Comparison of ENCODE assay signal across 33 mouse cellular contexts in genomic region chr11:104646173-104646572, GRCm38 (mm10). TPM values are rescaled to one million over a fixed set of nuclear protein-coding genes. Genes with fewer than 3 reads are reported as not detected.
DNase-seq lines count a peak whose midpoint lies in the region; ATAC-seq and TF ChIP-seq lines count a peak whose summit lies in the region.
"Had no signal": no experiment of that assay in that cellular context is flagged by ENCODE, and none has a peak within 500 bp of the region (broad histone marks: within the 10 kb centered on the region; RNA-seq: fewer than 3 reads in every experiment).

No protein-coding gene starts in this region.

- WGBS in liver, embryonic 11.5 days, result 80% methylated on average over 4 of the region's 4 CpGs
- 52% methylated on average over 4 of the region's 4 CpGs for WGBS in liver, embryonic 12.5 days (ENCODE audit: insufficient replicate concordance)
- 72% methylated on average over 4 of the region's 4 CpGs for whole genome bisulfite sequencing in liver, postnatal 0 days (ENCODE audit: insufficient replicate concordance)

- H3K27ac ChIP-seq in liver, embryonic 11.5 days (ENCODE audit: low read depth, low read length), result no peak overlapping the region
- H3K27ac ChIP-seq in liver, embryonic 12.5 days, result no peak overlapping the region
- H3K27ac ChIP-seq in liver, postnatal 0 days (ENCODE audit: low read depth), result 0 out of 2 replicates have a peak overlapping the region, but pooled peaks have one; percentile 63
- H3K27ac ChIP-seq: forebrain, embryonic 13.5 days; hindbrain, embryonic 15.5 days; midbrain, embryonic 12.5 days; neural tube, embryonic 13.5 days had no signal

- ATAC-seq in liver, embryonic 11.5 days (replicated peaks; ENCODE audit: low FRiP score), result peak; percentile 36; the same call in 1 of the 2 replicates
- ATAC-seq in liver, embryonic 12.5 days, result no peak
- no peak for ATAC-seq in liver, postnatal 0 days
- ATAC-seq: forebrain, embryonic 13.5 days; inflammation-experienced regulatory T-cells, adult 6 months had no signal

- no peak overlapping the region for H3K4me3 ChIP-seq in liver, embryonic 11.5 days (ENCODE audit: low read depth, low read length)
- no peak overlapping the region for H3K4me3 ChIP-seq in liver, embryonic 12.5 days
- H3K4me3 ChIP-seq in liver, postnatal 0 days (ENCODE audit: low read depth, low read length), result no peak overlapping the region
- H3K4me3 ChIP-seq: forebrain, embryonic 13.5 days; hindbrain, embryonic 10.5 days; hindbrain, embryonic 15.5 days; midbrain, embryonic 12.5 days; myocyte; neural tube, embryonic 13.5 days had no signal

- no peak for TF ChIP-seq EP300 in liver, postnatal 0 days (IDR thresholded peaks at IDR 0.05; ENCODE audit: low read depth)

- no peak overlapping the region for H3K9ac ChIP-seq in liver, embryonic 11.5 days (ENCODE audit: low read depth, low read length)
- no peak overlapping the region for H3K9ac ChIP-seq in liver, embryonic 12.5 days
- H3K9ac ChIP-seq in liver, postnatal 0 days (replicated peaks), result no peak overlapping the region
- H3K9ac ChIP-seq: forebrain, embryonic 13.5 days; hindbrain, embryonic 15.5 days; midbrain, embryonic 12.5 days; neural tube, embryonic 13.5 days had no signal

- DNase-seq in liver, embryonic 11.5 days (ENCODE audit: low spot score), result no peak
- DNase-seq in B cell, adult 2 months, result peak; percentile 33 to 42
- DNase-seq in ES-CJ7 (ENCODE audit: low read depth, low spot score), result peak; percentile 48
- no peak for DNase-seq in liver, postnatal 0 days
- no peak for DNase-seq in embryo, embryonic 9.5 days (ENCODE audit: extremely low spot score)
- DNase-seq: adrenal gland, postnatal 14 days; cerebellum, adult 11-12 months; cerebellum, adult 9-11 months; embryo, embryonic 11 days; gastrocnemius, postnatal 25 days; heart, adult 18-20 months; heart, postnatal 14 days; kidney, adult 11 months; layer of hippocampus, adult 9-11 months; lung, adult 2 months; right cerebral cortex, postnatal 4 days had no signal

- H3K36me3 ChIP-seq in liver, embryonic 11.5 days (ENCODE audit: control insufficient read depth, insufficient read depth, low read length), result no peaks in the 10 kb centered on the region
- H3K36me3 ChIP-seq in liver, embryonic 12.5 days, result no peaks in the 10 kb centered on the region
- H3K36me3 ChIP-seq in liver, postnatal 0 days (replicated peaks; ENCODE audit: insufficient read depth, low read length), result no peaks in the 10 kb centered on the region
- H3K36me3 ChIP-seq: hindbrain, embryonic 10.5 days; hindbrain, embryonic 15.5 days; midbrain, embryonic 12.5 days; neural tube, embryonic 13.5 days had no signal

- TF ChIP-seq CTCF in liver, postnatal 0 days (IDR thresholded peaks at IDR 0.05; ENCODE audit: low read depth), result no peak

- no peaks in the 10 kb centered on the region for H3K27me3 ChIP-seq in liver, embryonic 11.5 days (replicated peaks; ENCODE audit: control insufficient read depth, insufficient read depth, low read length)
- no peaks in the 10 kb centered on the region; the same call in 1 of the 2 replicates for H3K27me3 ChIP-seq in liver, embryonic 12.5 days (replicated peaks)
- H3K27me3 ChIP-seq in liver, postnatal 0 days (ENCODE audit: insufficient read depth, low read length), result no peaks in the 10 kb centered on the region
- H3K27me3 ChIP-seq: CH12.LX; forebrain, embryonic 13.5 days; hindbrain, embryonic 15.5 days; midbrain, embryonic 12.5 days; neural tube, embryonic 13.5 days had no signal

- no peaks in the 10 kb centered on the region for H3K9me3 ChIP-seq in liver, embryonic 11.5 days (ENCODE audit: control insufficient read depth, low read length)
- no peaks in the 10 kb centered on the region for H3K9me3 ChIP-seq in liver, embryonic 12.5 days (replicated peaks)
- no peaks in the 10 kb centered on the region for H3K9me3 ChIP-seq in liver, postnatal 0 days (ENCODE audit: low read length)
- H3K9me3 ChIP-seq: forebrain, embryonic 13.5 days; hindbrain, embryonic 10.5 days; hindbrain, embryonic 15.5 days; midbrain, embryonic 12.5 days; neural tube, embryonic 13.5 days had no signal

- H3K4me2 ChIP-seq in liver, embryonic 11.5 days, result no peak overlapping the region
- H3K4me2 ChIP-seq in liver, embryonic 12.5 days, result no peak overlapping the region
- H3K4me2 ChIP-seq in liver, postnatal 0 days (ENCODE audit: low read depth, low read length), result 0 out of 2 replicates have a peak overlapping the region, but pooled peaks have one; percentile 20
- H3K4me2 ChIP-seq: forebrain, embryonic 13.5 days; hindbrain, embryonic 15.5 days; midbrain, embryonic 12.5 days; neural tube, embryonic 13.5 days had no signal

- H3K4me1 ChIP-seq in liver, embryonic 11.5 days (replicated peaks; ENCODE audit: control insufficient read depth, insufficient read depth, low read length), result no peaks in the 10 kb centered on the region
- no peaks in the 10 kb centered on the region for H3K4me1 ChIP-seq in liver, embryonic 12.5 days
- 0 out of 2 replicates have a peak, but pooled peaks cover 2% of the 10 kb centered on the region for H3K4me1 ChIP-seq in liver, postnatal 0 days (ENCODE audit: insufficient read depth)
- H3K4me1 ChIP-seq: forebrain, embryonic 13.5 days; hindbrain, embryonic 15.5 days; midbrain, embryonic 12.5 days; neural tube, embryonic 13.5 days had no signal

RNA-seq across cellular contexts. Expression of gene Itgb3, which starts 38.4 kb away (rescaled TPM):
- polyA plus RNA-seq in liver, embryonic 11.5 days (2014; fragmentation: Nextera tagmentation; extraction: Ambion mirVana), result 16.2 and 16.4 TPM in 2 replicates
- polyA plus RNA-seq in liver, embryonic 12.5 days (2016; fragmentation: Nextera tagmentation; extraction: Ambion mirVana), result 33.1 and 36.4 TPM in 2 replicates
- 13.6 and 16.0 TPM in 2 replicates for polyA plus RNA-seq in liver, postnatal 0 days (2015; fragmentation: Nextera tagmentation; extraction: Ambion mirVana)

RNA-seq across cellular contexts. Expression of gene Gm11639, which starts 39.3 kb away (rescaled TPM):
- polyA plus RNA-seq in liver, embryonic 11.5 days (2014; fragmentation: Nextera tagmentation; extraction: Ambion mirVana), result 0.04 and 0.05 TPM in 2 replicates
- polyA plus RNA-seq in liver, embryonic 12.5 days (2016; fragmentation: Nextera tagmentation; extraction: Ambion mirVana), result 0.05 and 0.07 TPM in 2 replicates
- 0.06 and 0.07 TPM in 2 replicates for polyA plus RNA-seq in liver, postnatal 0 days (2015; fragmentation: Nextera tagmentation; extraction: Ambion mirVana)
- polyA plus RNA-seq: C2C12; forebrain, embryonic 13.5 days; G1E; heart, embryonic 14.5 days; hindbrain, embryonic 10.5 days; kidney, embryonic 16.5 days; large intestine, adult 2 months; limb, embryonic 11.5 days; liver, adult 2 months; lung, adult 2 months; midbrain, embryonic 12.5 days; myocyte; neural tube, embryonic 13.5 days; spleen, adult 2 months had no signal

Comparison
In these comparisons a context has a peak if more than half of its experiments do, and no peak if none do; other contexts are left out.
1. DNase-seq: peak in B cell, adult 2 months (2 of 2) and ES-CJ7 (single experiment); none in liver, embryonic 11.5 days (single experiment), liver, postnatal 0 days (single experiment) and embryo, embryonic 9.5 days (single experiment).